Mouse (Mus musculus) ES-Bruce4 (cell line): ENCODE measurements around the gene Rxra.

Experiments
- CTCF ChIP-seq: IDR thresholded peaks from one replicate; pipeline ENCODE4 v1.8.1; 2011; ENCODE audit warnings: low read depth, low read length
- POLR2A ChIP-seq: IDR thresholded peaks from one replicate; pipeline ENCODE4 v1.8.1; 2011; ENCODE audit warnings: low read length; ENCODE audit not compliant: insufficient read depth

- TF ChIP-seq CTCF: no peak
- no peak for TF ChIP-seq POLR2A
Measured at GRCm38 (mm10) chr2:27626604-27627003, 49.6 kb upstream of the Rxra start.
